Mouse (Mus musculus) forebrain, embryonic 15.5 days (tissue): ENCODE results near the gene Ncan. TPM values are rescaled to one million over a fixed set of nuclear protein-coding genes. Genes with fewer than 3 reads are reported as not detected.
"Not testable (repeated sequence)": the region's sequence is repeated elsewhere in the genome, so short reads cannot be mapped to it uniquely, and the experiment has no call there.

ENCODE experiments used
- ATAC-seq: fragments of 200-750 bp; cut with Nextera tagmentation; replicated peaks from 2 replicates; pipeline ENCODE4 v1.8.0; 2017; ENCODE audit warnings: mild to moderate bottlenecking, moderate TSS enrichment, moderate library complexity
- H3K27ac ChIP-seq: fragments of 300-500 bp; sonication (generic); replicated peaks from 2 replicates; pipeline ENCODE4 v1.5.1; 2015; ENCODE audit warnings: mild to moderate bottlenecking, inconsistent platforms
- H3K27me3 ChIP-seq: fragments of 300-500 bp; sonication (generic); 2 replicates; pipeline ENCODE4 v1.6.1; 2015; ENCODE audit warnings: inconsistent platforms
- H3K36me3 ChIP-seq: fragments of 300-500 bp; sonication (generic); 2 replicates; pipeline ENCODE4 v1.6.1; 2015; ENCODE audit warnings: mild to moderate bottlenecking, inconsistent platforms
- H3K4me1 ChIP-seq: fragments of 300-500 bp; sonication (generic); 2 replicates; pipeline ENCODE4 v1.6.1; 2015; ENCODE audit warnings: inconsistent platforms
- H3K4me2 ChIP-seq: fragments of 300-500 bp; sonication (generic); replicated peaks from 2 replicates; pipeline ENCODE4 v1.6.1; 2015; ENCODE audit warnings: mild to moderate bottlenecking, inconsistent platforms
- H3K4me3 ChIP-seq: fragments of 300-500 bp; sonication (generic); 2 replicates; pipeline ENCODE4 v1.5.1; 2015; ENCODE audit warnings: mild to moderate bottlenecking, inconsistent platforms
- H3K9ac ChIP-seq: fragments of 300-500 bp; sonication (generic); replicated peaks from 2 replicates; pipeline ENCODE4 v1.6.1; 2015; ENCODE audit warnings: mild to moderate bottlenecking, inconsistent platforms
- H3K9me3 ChIP-seq: fragments of 300-500 bp; sonication (generic); 2 replicates; pipeline ENCODE4 v1.6.1; 2016; ENCODE audit warnings: inconsistent platforms
- WGBS: fragments of 180-500 bp; shearing (Covaris S2); methylation state at CpG from one replicate; pipeline ENCODE4 v1.1.7; 2015; ENCODE audit warnings: mixed read lengths; 5-methylcytosine and 5-hydroxymethylcytosine counted together
- microRNA-seq: library from miRNA; unstranded; fragments of <30 nt; microRNA quantifications from one replicate; pipeline ENCODE4, GENCODE M21; 2016
- polyA plus RNA-seq: library from polyadenylated mRNA; unstranded; fragments of >200 nt; fragmentation: Nextera tagmentation; extraction: Ambion mirVana; gene quantifications from 2 replicates; pipeline ENCODE4 v1.2.1, GENCODE M21; 2015

Gene Ncan
- polyA plus RNA-seq, 1 experiment from 2014 or later, result 144 TPM

GRCm38 (mm10) chr8:70073120-70073519 lies 47.6 kb downstream of the Ncan start:
- ATAC-seq, result no peak
- Histone ChIP-seq H3K36me3 (peaks cover 36% of the 10 kb centered on the region), H3K27ac (no peak overlapping the region), H3K4me3 (no peak overlapping the region), H3K9me3 (no peaks in the 10 kb centered on the region), H3K27me3 (no peaks in the 10 kb centered on the region), H3K4me1 (0 out of 2 replicates have a peak, but pooled peaks cover 5% of the 10 kb centered on the region), H3K9ac (no peak overlapping the region), H3K4me2 (no peak overlapping the region)
- WGBS, result 66% methylated on average over 8 of the region's 8 CpGs

- Histone ChIP-seq H3K4me2 (no peak within 1 kb of the TSS), H3K27me3 (no peaks in the 10 kb centered on the region), H3K36me3 (peaks cover 41% of the 10 kb centered on the region), H3K4me3 (no peak within 1 kb of the TSS), H3K9ac (no peak within 1 kb of the TSS), H3K27ac (no peak within 1 kb of the TSS), H3K9me3 (no peaks in the 10 kb centered on the region), H3K4me1 (0 out of 2 replicates have a peak, but pooled peaks cover 5% of the 10 kb centered on the region)
- 13% methylated on average over 23 of the region's 27 CpGs for WGBS
- peak; percentile 55 for ATAC-seq
These were observed 48.1 kb downstream of the Ncan start, which contains the start of gene Tm6sf2 for GRCm38 (mm10) chr8:70072441-70073069. Gene Tm6sf2 (plus strand): TSS chr8:70072924.

GRCm38 (mm10) chr8:70071836-70072440 lies 48.7 kb downstream of the Ncan start:
- H3K36me3 ChIP-seq, result peaks cover 48% of the 10 kb centered on the region
- 0 out of 2 replicates have a peak, but pooled peaks cover 5% of the 10 kb centered on the region for H3K4me1 ChIP-seq
- no peak overlapping the region for H3K27ac ChIP-seq
- no peaks in the 10 kb centered on the region for H3K27me3 ChIP-seq
- no peak for ATAC-seq
- no peak overlapping the region for H3K4me2 ChIP-seq
- no peak overlapping the region for H3K9ac ChIP-seq
- WGBS, result 88% methylated on average over 2 of the region's 2 CpGs
- no peak overlapping the region for H3K4me3 ChIP-seq
- H3K9me3 ChIP-seq, result no peaks in the 10 kb centered on the region

- peaks cover 85% of the 10 kb centered on the region for H3K36me3 ChIP-seq
- no peak overlapping the region for H3K9ac ChIP-seq
- no peak overlapping the region for H3K27ac ChIP-seq
- H3K4me3 ChIP-seq, result no peak overlapping the region
- 81% methylated on average over 1 of the region's 1 CpGs for WGBS
- no peaks in the 10 kb centered on the region for H3K9me3 ChIP-seq
- no peak for ATAC-seq
- no peaks in the 10 kb centered on the region for H3K27me3 ChIP-seq
- no peak overlapping the region for H3K4me2 ChIP-seq
- no peaks in the 10 kb centered on the region for H3K4me1 ChIP-seq
These were observed 63.0 kb downstream of the Ncan start for GRCm38 (mm10) chr8:70057721-70058120.

- H3K4me2 ChIP-seq, H3K4me3 ChIP-seq, ATAC-seq, H3K9ac ChIP-seq, H3K27ac ChIP-seq, H3K4me1 ChIP-seq, H3K9me3 ChIP-seq, H3K27me3 ChIP-seq: not testable (repeated sequence)
- peaks cover 60% of the 10 kb centered on the region for H3K36me3 ChIP-seq
- 95% methylated on average over 5 of the region's 5 CpGs for WGBS
These were observed 70.2 kb downstream of the Ncan start for GRCm38 (mm10) chr8:70050434-70050833.

GRCm38 (mm10) chr8:70049662-70050061 lies 71.0 kb downstream of the Ncan start:
- H3K4me1 ChIP-seq, result peaks cover 2% of the 10 kb centered on the region; the same call in 1 of the 2 replicates
- no peak overlapping the region for H3K4me2 ChIP-seq
- no peak overlapping the region for H3K4me3 ChIP-seq
- peaks cover 52% of the 10 kb centered on the region for H3K36me3 ChIP-seq
- no peaks in the 10 kb centered on the region for H3K27me3 ChIP-seq
- no peak overlapping the region for H3K27ac ChIP-seq
- no peak for ATAC-seq
- H3K9me3 ChIP-seq, result no peaks in the 10 kb centered on the region
- H3K9ac ChIP-seq, result no peak overlapping the region

GRCm38 (mm10) chr8:70043996-70044395 lies 76.7 kb downstream of the Ncan start:
- Histone ChIP-seq H3K9me3 (no peaks in the 10 kb centered on the region), H3K27me3 (no peaks in the 10 kb centered on the region), H3K4me2 (peak overlapping the region; percentile 96), H3K27ac (no peak overlapping the region), H3K9ac (peak overlapping the region; percentile 92), H3K4me3 (peak overlapping the region; percentile 92), H3K4me1 (peaks cover 40% of the 10 kb centered on the region), H3K36me3 (peaks cover 8% of the 10 kb centered on the region; the same call in 1 of the 2 replicates)
- whole genome bisulfite sequencing, result 87% methylated on average over 5 of the region's 5 CpGs
- no peak for ATAC-seq

Small RNA genes within 50 kb of the gene (microRNA-seq; reads per million reads assigned to microRNA genes)
- 2.9 reads per million, percentile 6 among the genes with 10 or more reads in this experiment for gene Mir7066

Other genes with a start within 250 kb of the Ncan start
- 3.6 and 4.0 TPM in 2 replicates for gene Cilp2, start 233.2 kb downstream of the Ncan start, polyA plus RNA-seq
- 3.4 and 3.8 TPM in 2 replicates for gene Tssk6, start 218.7 kb downstream of the Ncan start, polyA plus RNA-seq
- gene Ndufa13, start 218.3 kb downstream of the Ncan start, polyA plus RNA-seq, result 173 and 179 TPM in 2 replicates
- 8.9 and 9.0 TPM in 2 replicates for gene Yjefn3, start 218.2 kb downstream of the Ncan start, polyA plus RNA-seq
- gene Gatad2a, start 124.5 kb downstream of the Ncan start, polyA plus RNA-seq, result 28.3 and 35.5 TPM in 2 replicates
- gene Mau2, start 78.1 kb downstream of the Ncan start, polyA plus RNA-seq, result 84.5 and 85.9 TPM in 2 replicates
- 60.9 and 66.5 TPM in 2 replicates for gene Sugp1, start 78.1 kb downstream of the Ncan start, polyA plus RNA-seq
- 1.3 and 1.5 TPM in 2 replicates for gene Tm6sf2, start 47.9 kb downstream of the Ncan start, polyA plus RNA-seq
- 0.15 and 0.38 TPM in 2 replicates for gene Hapln4, start 37.4 kb downstream of the Ncan start, polyA plus RNA-seq
- gene Nr2c2ap, start 10.5 kb upstream of the Ncan start, polyA plus RNA-seq, result 43.0 and 43.3 TPM in 2 replicates
- gene Rfxank, start 18.3 kb upstream of the Ncan start, polyA plus RNA-seq, result 11.5 and 13.4 TPM in 2 replicates
- 48.4 and 50.3 TPM in 2 replicates for gene Borcs8, start 18.6 kb upstream of the Ncan start, polyA plus RNA-seq
- 0.22 and 0.23 TPM in 2 replicates for gene Mef2b, start 18.8 kb upstream of the Ncan start, polyA plus RNA-seq
- 54.2 and 58.1 TPM in 2 replicates for gene Tmem161a, start 51.5 kb upstream of the Ncan start, polyA plus RNA-seq
- gene Slc25a42, start 91.4 kb upstream of the Ncan start, polyA plus RNA-seq, result 3.8 and 4.4 TPM in 2 replicates
- gene Sugp2, start 113.4 kb upstream of the Ncan start, polyA plus RNA-seq, result 83.3 and 85.6 TPM in 2 replicates
- 90.3 and 94.5 TPM in 2 replicates for gene Armc6, start 113.6 kb upstream of the Ncan start, polyA plus RNA-seq
- 52.5 and 55.7 TPM in 2 replicates for gene Homer3, start 162.0 kb upstream of the Ncan start, polyA plus RNA-seq
- 52.2 and 53.8 TPM in 2 replicates for gene Ddx49, start 181.6 kb upstream of the Ncan start, polyA plus RNA-seq
- 266 and 271 TPM in 2 replicates for gene Cope, start 181.6 kb upstream of the Ncan start, polyA plus RNA-seq
- 31.3 and 31.9 TPM in 2 replicates for gene Cers1, start 194.9 kb upstream of the Ncan start, polyA plus RNA-seq
- 0.87 and 5.1 TPM in 2 replicates for gene Gdf1, start 208.9 kb upstream of the Ncan start, polyA plus RNA-seq
- 17.5 and 17.8 TPM in 2 replicates for gene Upf1, start 232.4 kb upstream of the Ncan start, polyA plus RNA-seq